Mouse (Mus musculus) cerebellum, adult 9-10 months (tissue): Measurements from ENCODE around the gene Spata31d1b.
A peak's percentile ranks its signal among the peaks of the same experiment; 100 is the strongest.
"Not testable (repeated sequence)": the region's sequence is repeated elsewhere in the genome, so short reads cannot be mapped to it uniquely, and the experiment has no call there.

Source experiments
- DNase-seq: peaks from one replicate; pipeline ENCODE4 v3.0.0; 2022

Gene Spata31d1b

GRCm38 (mm10) chr13:59711984-59712383 lies at the start of gene Spata31d1b:
Gene Spata31d1b, plus strand, starts transcription at chr13:59712284.
- DNase-seq, result not testable (repeated sequence)

GRCm38 (mm10) chr13:59663939-59664712 lies 48.0 kb upstream of the Spata31d1b start:
- no peak for DNase-seq

GRCm38 (mm10) chr13:59667763-59668162 lies 44.3 kb upstream of the Spata31d1b start:
- DNase-seq, result peak; percentile 33

GRCm38 (mm10) chr13:59668501-59669093 lies 43.5 kb upstream of the Spata31d1b start:
- DNase-seq, result peak; percentile 39

GRCm38 (mm10) chr13:59669946-59670345 lies 42.1 kb upstream of the Spata31d1b start:
- DNase-seq, result peak; percentile 34

GRCm38 (mm10) chr13:59671521-59671920 lies 40.6 kb upstream of the Spata31d1b start:
- DNase-seq, result peak; percentile 30

GRCm38 (mm10) chr13:59672248-59672647 lies 39.8 kb upstream of the Spata31d1b start:
- peak; percentile 24 for DNase-seq

- peak; percentile 38 for DNase-seq
Measured at GRCm38 (mm10) chr13:59673597-59673996, 38.5 kb upstream of the Spata31d1b start.

- peak; percentile 49 for DNase-seq
Measured at GRCm38 (mm10) chr13:59674215-59674614, 37.9 kb upstream of the Spata31d1b start.

- DNase-seq, result peak; percentile 61
Measured at GRCm38 (mm10) chr13:59674761-59675150, 37.3 kb upstream of the Spata31d1b start.

- DNase-seq, result peak; percentile 72
Measured at GRCm38 (mm10) chr13:59675151-59676011, 36.7 kb upstream of the Spata31d1b start, which contains the start of gene Golm1. Gene Golm1, minus strand, starts transcription at chr13:59675811.

GRCm38 (mm10) chr13:59676316-59677229 lies 35.5 kb upstream of the Spata31d1b start:
- DNase-seq, result peak; percentile 37

GRCm38 (mm10) chr13:59679306-59679705 lies 32.8 kb upstream of the Spata31d1b start:
- no peak for DNase-seq

- DNase-seq, result no peak
Measured at GRCm38 (mm10) chr13:59679908-59680307, 32.2 kb upstream of the Spata31d1b start.

- DNase-seq, result no peak
Measured at GRCm38 (mm10) chr13:59682629-59683028, 29.5 kb upstream of the Spata31d1b start.

GRCm38 (mm10) chr13:59685236-59685635 lies 26.8 kb upstream of the Spata31d1b start:
- no peak for DNase-seq

- peak; percentile 57 for DNase-seq
Measured at GRCm38 (mm10) chr13:59688338-59688770, 23.7 kb upstream of the Spata31d1b start.

- DNase-seq, result no peak
Measured at GRCm38 (mm10) chr13:59689313-59689712, 22.8 kb upstream of the Spata31d1b start.

GRCm38 (mm10) chr13:59689843-59690242 lies 22.2 kb upstream of the Spata31d1b start:
- DNase-seq, result no peak

- no peak for DNase-seq
Measured at GRCm38 (mm10) chr13:59690576-59690975, 21.5 kb upstream of the Spata31d1b start.

- no peak for DNase-seq
Measured at GRCm38 (mm10) chr13:59691478-59691877, 20.6 kb upstream of the Spata31d1b start.

- no peak for DNase-seq
Measured at GRCm38 (mm10) chr13:59694008-59694407, 18.1 kb upstream of the Spata31d1b start, which contains the start of gene 4921517D22Rik. Gene 4921517D22Rik, minus strand, starts transcription at chr13:59694108.
